Mouse (Mus musculus) erythroblast, embryonic 14.5 days (primary cell): Measurements from ENCODE around the gene Stra6l.

Experiments used
- GATA1 ChIP-seq: IDR thresholded peaks from 2 replicates; pipeline ENCODE4 v1.6.1; 2012; ENCODE audit warnings: low read length, inconsistent platforms, mixed read lengths
- TAL1 ChIP-seq: IDR thresholded peaks from 3 replicates; pipeline ENCODE4 v1.6.1; 2012; ENCODE audit warnings: low read length, inconsistent platforms, mixed read lengths

GRCm38 (mm10) chr4:45909256-45909655 lies 60.8 kb downstream of the Stra6l start:
- no peak for TF ChIP-seq TAL1
- no peak for TF ChIP-seq GATA1
